Mouse (Mus musculus): ENCODE results near the gene Foxd4. TPM values are rescaled to one million over a fixed set of nuclear protein-coding genes. Genes with fewer than 3 reads are reported as not detected.

Foxd4 gene
- total RNA-seq (2021) (not detected), polyA plus RNA-seq (2012; rRNA removed) (not detected in 2 replicates)
- long read RNA-seq: 0 reads

DNA sequence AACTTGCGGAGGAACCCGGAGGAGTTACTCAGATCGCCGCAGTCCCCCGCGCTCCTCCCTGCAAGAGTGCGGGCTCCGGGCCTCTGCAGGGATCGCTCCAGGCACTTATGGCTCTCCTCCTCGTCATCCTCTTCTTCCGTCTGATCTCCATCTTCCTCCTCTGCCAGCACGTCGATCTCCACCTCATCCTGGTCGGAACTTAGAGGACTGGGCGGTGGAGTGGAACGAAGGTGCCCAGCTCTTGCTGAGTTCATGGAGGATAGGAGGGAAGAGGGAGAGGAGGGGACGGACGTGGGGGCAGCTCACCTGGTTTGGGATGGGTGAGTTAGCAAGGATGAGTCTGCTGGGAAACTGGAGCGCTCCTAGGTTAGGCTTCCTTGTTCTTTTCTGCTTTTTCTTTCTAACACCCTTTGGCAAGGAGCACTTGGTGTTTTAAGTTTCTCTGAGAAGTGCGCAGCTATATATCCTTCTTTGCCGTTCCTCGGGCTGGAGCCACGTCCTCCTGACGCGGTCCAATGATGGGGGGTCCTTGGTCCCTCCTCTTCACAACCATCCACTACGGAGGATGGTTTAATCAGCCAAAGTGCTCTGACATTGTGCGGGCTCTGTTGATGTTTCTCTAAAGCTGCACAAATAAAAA is at the start of gene Foxd4:
Gene Foxd4, minus strand, starts transcription at position 617 of the 640 bp plus-strand sequence.
- no peak for TF ChIP-seq EP300 (IDR thresholded peaks at IDR 0.05; ENCODE audit: insufficient read depth, low read depth, low read length)
- TF ChIP-seq CTCF (IDR thresholded peaks at IDR 0.05): no peak
- no peak for TF ChIP-seq POLR2A (IDR thresholded peaks at IDR 0.05; ENCODE audit: insufficient read depth, low read depth, low read length)
- no peak for DNase-seq
- no peak within 1 kb of the TSS for H3K27ac ChIP-seq
- no peaks in the 10 kb centered on the region for H3K36me3 ChIP-seq (ENCODE audit: control insufficient read depth, insufficient read depth, low read length)
- no peaks in the 10 kb centered on the region; the same call in 1 of the 2 replicates for H3K4me1 ChIP-seq (ENCODE audit: control insufficient read depth, insufficient read depth, low read length)
- no peaks in the 10 kb centered on the region for H3K79me2 ChIP-seq (replicated peaks; ENCODE audit: control insufficient read depth, insufficient read depth, low read length)
- H3K4me3 ChIP-seq: peak within 1 kb of the TSS; percentile 32
- intact Hi-C loops (cut with DNase I): no loop called here
- peaks cover 27% of the 10 kb centered on the region for H3K27me3 ChIP-seq (ENCODE audit: control insufficient read depth, insufficient read depth, low read length)
- H3K9ac ChIP-seq (ENCODE audit: low read depth, low read length): no peak within 1 kb of the TSS
- 2% methylated on average over 27 of the region's 27 CpGs for WGBS

- Histone ChIP-seq H3K27ac (no peak overlapping the region), H3K4me1 (ENCODE audit: control insufficient read depth, insufficient read depth, low read length) (no peaks in the 10 kb centered on the region), H3K27me3 (ENCODE audit: control insufficient read depth, insufficient read depth, low read length) (no peaks in the 10 kb centered on the region), H3K36me3 (ENCODE audit: control insufficient read depth, insufficient read depth, low read length) (no peaks in the 10 kb centered on the region), H3K79me2 (replicated peaks; ENCODE audit: control insufficient read depth, insufficient read depth, low read length) (no peaks in the 10 kb centered on the region), H3K9ac (ENCODE audit: low read depth, low read length) (no peak overlapping the region), H3K4me3 (no peak overlapping the region)
- TF ChIP-seq POLR2A (IDR thresholded peaks at IDR 0.05; ENCODE audit: insufficient read depth, low read depth, low read length) (no peak), EP300 (IDR thresholded peaks at IDR 0.05; ENCODE audit: insufficient read depth, low read depth, low read length) (no peak), CTCF (IDR thresholded peaks at IDR 0.05) (no peak)
- no peak for DNase-seq
- intact Hi-C loops (cut with DNase I): no loop called here
Observed at GRCm38 (mm10) chr19:24945521-24946262, 44.7 kb upstream of the Foxd4 start.

DNA sequence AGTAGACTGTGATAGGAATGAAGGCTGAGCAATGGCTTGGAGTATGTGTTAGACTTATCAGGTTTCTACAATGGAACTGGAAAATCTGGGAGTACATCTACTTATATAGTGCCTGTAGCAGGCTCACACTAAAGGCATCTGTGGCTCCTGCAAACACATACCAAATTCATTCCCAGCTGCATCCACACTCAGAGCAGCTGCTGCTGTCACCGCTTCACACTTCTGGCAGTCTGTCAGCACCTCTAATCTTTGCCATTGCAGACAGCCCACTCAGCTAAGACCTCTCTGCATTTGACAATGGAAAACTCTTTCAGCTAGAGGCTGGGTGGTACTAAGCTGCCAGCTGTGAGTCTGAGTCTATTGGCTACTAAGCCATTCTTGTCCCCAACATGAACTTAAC is 36.1 kb upstream of the Foxd4 start:
- intact Hi-C loops (cut with DNase I): no loop called here
- no peak overlapping the region for H3K4me3 ChIP-seq
- no peaks in the 10 kb centered on the region for H3K36me3 ChIP-seq (ENCODE audit: control insufficient read depth, insufficient read depth, low read length)
- no peak overlapping the region for H3K9ac ChIP-seq (ENCODE audit: low read depth, low read length)
- DNase-seq: peak in 1 of 2 experiments; percentile 3
- no peak overlapping the region for H3K27ac ChIP-seq
- H3K27me3 ChIP-seq (ENCODE audit: control insufficient read depth, insufficient read depth, low read length): no peaks in the 10 kb centered on the region
- TF ChIP-seq POLR2A (IDR thresholded peaks at IDR 0.05; ENCODE audit: insufficient read depth, low read depth, low read length): no peak
- TF ChIP-seq CTCF (IDR thresholded peaks at IDR 0.05): no peak
- TF ChIP-seq EP300 (IDR thresholded peaks at IDR 0.05; ENCODE audit: insufficient read depth, low read depth, low read length): no peak
- no peaks in the 10 kb centered on the region for H3K4me1 ChIP-seq (ENCODE audit: control insufficient read depth, insufficient read depth, low read length)
- WGBS: 50% methylated on average over 1 of the region's 1 CpGs
- H3K79me2 ChIP-seq (replicated peaks; ENCODE audit: control insufficient read depth, insufficient read depth, low read length): no peaks in the 10 kb centered on the region

- intact Hi-C loops (cut with DNase I): no loop called here
- DNase-seq: no peak
- Histone ChIP-seq H3K4me3 (no peak overlapping the region), H3K4me1 (ENCODE audit: control insufficient read depth, insufficient read depth, low read length) (no peaks in the 10 kb centered on the region), H3K27ac (no peak overlapping the region), H3K9ac (ENCODE audit: low read depth, low read length) (no peak overlapping the region), H3K27me3 (ENCODE audit: control insufficient read depth, insufficient read depth, low read length) (no peaks in the 10 kb centered on the region), H3K36me3 (ENCODE audit: control insufficient read depth, insufficient read depth, low read length) (no peaks in the 10 kb centered on the region), H3K79me2 (replicated peaks; ENCODE audit: control insufficient read depth, insufficient read depth, low read length) (no peaks in the 10 kb centered on the region)
- TF ChIP-seq POLR2A (IDR thresholded peaks at IDR 0.05; ENCODE audit: insufficient read depth, low read depth, low read length): no peak
- TF ChIP-seq CTCF (IDR thresholded peaks at IDR 0.05): no peak
- no peak for TF ChIP-seq EP300 (IDR thresholded peaks at IDR 0.05; ENCODE audit: insufficient read depth, low read depth, low read length)
- WGBS: 65% methylated on average over 1 of the region's 1 CpGs
Observed at GRCm38 (mm10) chr19:24929041-24929440, 28.0 kb upstream of the Foxd4 start.

- WGBS: 90% methylated on average over 5 of the region's 5 CpGs
- no peaks in the 10 kb centered on the region for H3K79me2 ChIP-seq (replicated peaks; ENCODE audit: control insufficient read depth, insufficient read depth, low read length)
- no peak overlapping the region for H3K4me3 ChIP-seq
- H3K27me3 ChIP-seq (ENCODE audit: control insufficient read depth, insufficient read depth, low read length): no peaks in the 10 kb centered on the region
- intact Hi-C loops (cut with DNase I): no loop called here
- no peak overlapping the region for H3K9ac ChIP-seq (ENCODE audit: low read depth, low read length)
- no peak overlapping the region for H3K27ac ChIP-seq
- no peaks in the 10 kb centered on the region for H3K4me1 ChIP-seq (ENCODE audit: control insufficient read depth, insufficient read depth, low read length)
- TF ChIP-seq POLR2A (IDR thresholded peaks at IDR 0.05; ENCODE audit: insufficient read depth, low read depth, low read length): no peak
- TF ChIP-seq EP300 (IDR thresholded peaks at IDR 0.05; ENCODE audit: insufficient read depth, low read depth, low read length): no peak
- TF ChIP-seq CTCF (IDR thresholded peaks at IDR 0.05): no peak
- H3K36me3 ChIP-seq (ENCODE audit: control insufficient read depth, insufficient read depth, low read length): no peaks in the 10 kb centered on the region
- no peak for DNase-seq
Observed at GRCm38 (mm10) chr19:24920866-24921265, 19.9 kb upstream of the Foxd4 start.

Data from heart, adult 2 months (tissue).